Mouse (Mus musculus): ENCODE measurements around the gene Ski. TPM values are rescaled to one million over a fixed set of nuclear protein-coding genes. Genes with fewer than 3 reads are reported as not detected.

The Ski gene
- polyA plus RNA-seq, 1 experiment, result 63.9 TPM

DNA sequence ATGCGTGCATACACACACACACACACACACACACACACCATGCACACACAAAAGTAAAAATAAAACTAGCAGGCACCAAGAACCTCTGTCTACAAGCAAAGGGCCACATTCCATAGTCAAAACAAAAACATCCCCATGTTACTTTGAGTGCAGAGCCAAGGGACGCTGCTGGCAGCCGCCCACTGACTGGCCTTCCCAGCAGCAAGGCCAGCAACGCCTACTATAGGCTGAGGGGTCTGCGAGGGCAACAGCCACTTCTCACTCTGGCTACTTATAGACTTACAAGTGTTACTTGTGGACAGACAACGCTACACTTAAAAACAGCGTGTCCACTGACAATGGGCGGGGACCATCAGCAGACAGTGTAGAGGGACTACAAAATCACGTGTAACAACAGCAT, 7.2 kb downstream of the Ski start:
- Histone ChIP-seq H3K27ac (ENCODE audit: insufficient read depth, low read depth, low read length) (no peak overlapping the region), H3K4me3 (ENCODE audit: insufficient read depth, low read length) (no peak overlapping the region), H3K4me1 (ENCODE audit: control insufficient read depth, insufficient read depth, low read length) (peaks cover 43% of the 10 kb centered on the region)
- TF ChIP-seq POLR2A (IDR thresholded peaks at IDR 0.05; ENCODE audit: borderline replicate concordance, low read depth, low read length), result no peak
- TF ChIP-seq CTCF (IDR thresholded peaks at IDR 0.05; ENCODE audit: low read depth, low read length), result no peak

DNA sequence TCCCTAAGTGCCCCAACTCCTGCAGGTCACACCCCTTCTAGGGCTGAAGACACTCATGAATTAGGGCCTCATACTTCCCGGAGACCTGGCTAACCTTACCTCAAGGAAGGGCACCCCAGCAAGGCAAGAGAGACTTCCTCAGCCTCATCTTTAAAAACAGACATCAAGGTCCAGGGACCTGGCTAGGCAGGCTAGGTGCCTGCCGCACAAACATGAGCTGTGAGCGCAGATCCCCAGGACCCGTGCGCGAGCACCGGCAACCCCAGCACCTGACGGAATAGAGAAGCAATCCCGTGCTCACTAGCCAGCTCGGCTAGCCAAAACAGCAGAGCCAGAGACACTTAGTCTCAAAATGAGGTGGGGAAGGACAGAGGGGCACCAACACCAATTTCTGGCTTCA, 7.6 kb downstream of the Ski start:
- H3K4me1 ChIP-seq (ENCODE audit: control insufficient read depth, insufficient read depth, low read length), result peaks cover 43% of the 10 kb centered on the region
- H3K4me3 ChIP-seq (ENCODE audit: insufficient read depth, low read length), result no peak overlapping the region
- no peak for TF ChIP-seq CTCF (IDR thresholded peaks at IDR 0.05; ENCODE audit: low read depth, low read length)
- TF ChIP-seq POLR2A (IDR thresholded peaks at IDR 0.05; ENCODE audit: borderline replicate concordance, low read depth, low read length), result no peak
- H3K27ac ChIP-seq (ENCODE audit: insufficient read depth, low read depth, low read length), result no peak overlapping the region

DNA sequence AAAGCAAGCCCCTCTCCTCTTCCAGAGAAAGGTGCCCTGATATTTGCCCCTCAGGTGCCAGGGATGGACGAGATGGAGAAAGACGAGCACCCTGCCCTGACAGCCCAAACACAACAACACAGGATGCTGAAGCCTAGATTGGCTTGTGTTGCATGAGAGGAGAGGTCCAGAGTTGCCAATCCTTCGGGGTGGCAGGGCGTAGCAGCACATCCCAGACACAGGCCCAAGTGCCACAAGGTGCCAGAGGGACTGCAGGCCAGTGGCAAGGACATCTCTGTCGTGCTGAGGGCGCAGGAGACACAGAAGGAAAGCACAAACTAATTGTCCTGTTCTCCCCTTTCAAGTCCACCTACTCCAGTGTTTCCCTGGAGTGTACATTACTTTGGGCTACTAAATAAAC, 8.2 kb downstream of the Ski start:
- TF ChIP-seq CTCF (IDR thresholded peaks at IDR 0.05; ENCODE audit: low read depth, low read length) (no peak), POLR2A (IDR thresholded peaks at IDR 0.05; ENCODE audit: borderline replicate concordance, low read depth, low read length) (no peak)
- H3K4me1 ChIP-seq (ENCODE audit: control insufficient read depth, insufficient read depth, low read length), result peaks cover 37% of the 10 kb centered on the region
- no peak overlapping the region for H3K4me3 ChIP-seq (ENCODE audit: insufficient read depth, low read length)
- H3K27ac ChIP-seq (ENCODE audit: insufficient read depth, low read depth, low read length), result no peak overlapping the region

DNA sequence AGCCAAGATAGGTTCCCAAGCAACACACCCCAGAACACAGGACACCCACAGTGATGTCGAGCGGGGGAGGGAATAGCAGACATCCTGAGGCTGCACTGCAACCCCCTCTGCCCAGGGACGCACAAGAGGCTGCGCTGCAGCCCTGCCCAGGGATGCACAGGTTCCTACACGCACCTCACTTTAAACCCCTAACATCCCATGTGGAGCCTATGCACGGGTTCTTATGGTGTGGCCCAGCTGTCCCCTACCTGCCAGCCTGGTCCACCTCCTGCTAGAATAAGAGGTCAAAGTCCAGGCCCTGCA, 8.7 kb downstream of the Ski start:
- Histone ChIP-seq H3K27ac (ENCODE audit: insufficient read depth, low read depth, low read length) (no peak overlapping the region), H3K4me3 (ENCODE audit: insufficient read depth, low read length) (no peak overlapping the region), H3K4me1 (ENCODE audit: control insufficient read depth, insufficient read depth, low read length) (peaks cover 33% of the 10 kb centered on the region)
- TF ChIP-seq POLR2A (IDR thresholded peaks at IDR 0.05; ENCODE audit: borderline replicate concordance, low read depth, low read length) (no peak), CTCF (IDR thresholded peaks at IDR 0.05; ENCODE audit: low read depth, low read length) (no peak)

DNA sequence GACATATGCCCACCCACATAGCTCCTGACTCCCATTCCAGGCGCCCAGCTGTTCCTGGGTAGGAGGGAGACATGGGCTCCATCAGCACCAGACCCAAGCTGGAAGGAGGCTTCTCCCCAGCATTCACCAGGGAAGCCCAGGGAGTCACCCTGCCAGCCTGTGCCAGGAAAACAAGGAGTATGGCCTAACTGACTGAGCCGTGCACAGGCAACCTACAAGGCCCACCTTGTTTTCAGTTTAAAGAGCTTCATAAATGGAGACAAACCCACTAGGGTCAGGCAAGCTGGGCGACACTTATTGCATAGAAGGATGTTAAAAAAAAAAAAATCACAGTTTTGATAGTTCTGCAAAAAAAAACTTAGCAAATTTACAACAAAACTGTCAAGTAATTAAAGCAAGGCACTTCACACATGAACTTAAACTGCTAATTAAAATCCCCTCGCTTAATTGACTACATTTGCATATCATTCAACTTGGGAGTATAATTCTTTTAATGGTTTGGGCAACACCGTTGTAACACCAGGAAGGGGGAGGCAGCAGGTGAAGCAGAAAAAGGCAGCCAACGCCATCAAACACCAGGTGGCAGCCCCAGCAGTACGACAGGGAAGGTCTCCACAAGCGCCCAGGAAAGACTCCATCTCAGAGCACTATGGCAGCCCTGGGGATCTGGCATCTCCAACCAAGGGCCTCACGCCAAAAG, 9.2 kb downstream of the Ski start:
- Histone ChIP-seq H3K4me1 (ENCODE audit: control insufficient read depth, insufficient read depth, low read length) (peaks cover 32% of the 10 kb centered on the region), H3K4me3 (ENCODE audit: insufficient read depth, low read length) (no peak overlapping the region), H3K27ac (ENCODE audit: insufficient read depth, low read depth, low read length) (no peak overlapping the region)
- TF ChIP-seq CTCF (IDR thresholded peaks at IDR 0.05; ENCODE audit: low read depth, low read length) (no peak), POLR2A (IDR thresholded peaks at IDR 0.05; ENCODE audit: borderline replicate concordance, low read depth, low read length) (no peak)

DNA sequence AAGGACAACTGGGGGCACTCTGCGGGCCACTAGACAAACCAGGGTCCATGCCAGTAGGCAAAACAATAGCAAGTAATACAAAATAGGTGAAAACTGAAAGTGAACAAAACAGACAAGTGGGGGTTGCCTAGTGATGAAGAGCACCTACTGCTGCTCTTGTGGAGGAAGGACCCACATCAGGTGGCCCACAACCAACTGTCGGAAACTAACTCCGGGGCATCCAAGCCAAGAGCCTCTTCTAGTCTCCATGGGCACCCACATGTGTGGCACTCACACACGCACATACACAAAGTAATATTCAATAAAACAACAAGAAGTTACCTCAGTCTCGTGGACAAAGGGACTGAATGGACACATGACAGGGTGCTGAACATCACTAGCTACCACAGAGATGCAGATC, 12.9 kb downstream of the Ski start:
- Histone ChIP-seq H3K27ac (ENCODE audit: insufficient read depth, low read depth, low read length) (no peak overlapping the region), H3K4me3 (ENCODE audit: insufficient read depth, low read length) (no peak overlapping the region), H3K4me1 (ENCODE audit: control insufficient read depth, insufficient read depth, low read length) (peaks cover 30% of the 10 kb centered on the region)
- TF ChIP-seq POLR2A (IDR thresholded peaks at IDR 0.05; ENCODE audit: borderline replicate concordance, low read depth, low read length) (no peak), CTCF (IDR thresholded peaks at IDR 0.05; ENCODE audit: low read depth, low read length) (no peak)

DNA sequence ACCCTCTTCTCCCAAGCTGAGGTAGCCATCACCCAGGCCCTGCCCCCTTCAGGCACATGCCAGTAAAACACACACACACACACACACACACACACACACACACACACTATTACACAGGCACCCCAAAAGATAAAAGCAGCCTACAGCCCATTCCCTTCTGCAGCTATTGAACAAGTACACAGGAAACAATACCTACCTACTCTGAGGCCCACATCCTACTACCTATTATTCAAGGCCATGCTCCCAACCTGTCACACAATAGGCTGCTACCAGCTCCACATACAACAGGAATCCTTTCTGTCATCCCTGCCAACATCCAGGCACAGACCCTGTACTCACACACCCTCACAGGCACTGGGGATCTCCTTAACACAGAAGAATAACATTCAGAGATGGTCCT, 13.3 kb downstream of the Ski start:
- H3K4me1 ChIP-seq (ENCODE audit: control insufficient read depth, insufficient read depth, low read length), result peaks cover 30% of the 10 kb centered on the region
- TF ChIP-seq POLR2A (IDR thresholded peaks at IDR 0.05; ENCODE audit: borderline replicate concordance, low read depth, low read length) (no peak), CTCF (IDR thresholded peaks at IDR 0.05; ENCODE audit: low read depth, low read length) (no peak)
- no peak overlapping the region for H3K27ac ChIP-seq (ENCODE audit: insufficient read depth, low read depth, low read length)
- no peak overlapping the region for H3K4me3 ChIP-seq (ENCODE audit: insufficient read depth, low read length)

DNA sequence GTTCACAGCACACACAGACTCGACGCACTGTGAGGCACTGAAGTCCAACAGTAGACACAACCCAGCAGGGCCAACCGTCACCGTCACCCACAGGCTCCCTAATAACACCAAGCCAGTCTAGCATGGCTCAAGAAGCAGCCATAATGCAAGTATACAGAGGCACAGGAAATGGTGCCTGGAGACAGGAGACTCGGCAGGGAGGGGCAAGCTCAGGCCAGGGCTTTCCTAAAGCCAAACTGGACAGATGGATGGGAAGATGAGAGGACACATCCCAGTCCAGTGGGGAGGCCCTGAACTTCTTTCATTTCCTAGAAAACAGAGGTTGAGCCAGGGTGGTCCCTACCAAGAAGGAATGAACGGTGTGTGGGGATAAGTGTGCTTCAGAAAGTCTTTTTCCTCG, 13.8 kb downstream of the Ski start:
- no peak for TF ChIP-seq CTCF (IDR thresholded peaks at IDR 0.05; ENCODE audit: low read depth, low read length)
- no peak for TF ChIP-seq POLR2A (IDR thresholded peaks at IDR 0.05; ENCODE audit: borderline replicate concordance, low read depth, low read length)
- peaks cover 30% of the 10 kb centered on the region for H3K4me1 ChIP-seq (ENCODE audit: control insufficient read depth, insufficient read depth, low read length)
- no peak overlapping the region for H3K4me3 ChIP-seq (ENCODE audit: insufficient read depth, low read length)
- no peak overlapping the region for H3K27ac ChIP-seq (ENCODE audit: insufficient read depth, low read depth, low read length)

DNA sequence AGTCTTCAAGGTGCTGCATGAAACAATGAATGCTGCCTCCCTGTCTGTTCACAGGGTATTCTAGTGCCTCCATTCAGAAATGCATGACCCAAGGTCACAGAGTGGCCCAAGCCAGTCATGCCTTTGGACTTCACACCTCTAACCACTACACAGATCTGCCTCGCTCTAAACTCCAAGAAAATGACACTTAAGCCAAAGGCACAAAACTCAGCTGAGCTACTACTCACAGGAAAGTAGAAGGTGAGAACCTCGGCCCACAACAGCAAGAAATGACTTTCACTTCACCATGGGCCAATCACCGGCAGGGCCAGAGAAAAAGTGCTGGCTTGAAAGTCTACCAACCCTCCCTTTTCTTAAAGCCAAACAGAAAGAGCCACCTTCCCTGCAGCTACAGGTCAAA, 14.6 kb downstream of the Ski start:
- H3K27ac ChIP-seq (ENCODE audit: insufficient read depth, low read depth, low read length), result no peak overlapping the region
- H3K4me3 ChIP-seq (ENCODE audit: insufficient read depth, low read length), result no peak overlapping the region
- H3K4me1 ChIP-seq (ENCODE audit: control insufficient read depth, insufficient read depth, low read length), result peaks cover 30% of the 10 kb centered on the region

DNA sequence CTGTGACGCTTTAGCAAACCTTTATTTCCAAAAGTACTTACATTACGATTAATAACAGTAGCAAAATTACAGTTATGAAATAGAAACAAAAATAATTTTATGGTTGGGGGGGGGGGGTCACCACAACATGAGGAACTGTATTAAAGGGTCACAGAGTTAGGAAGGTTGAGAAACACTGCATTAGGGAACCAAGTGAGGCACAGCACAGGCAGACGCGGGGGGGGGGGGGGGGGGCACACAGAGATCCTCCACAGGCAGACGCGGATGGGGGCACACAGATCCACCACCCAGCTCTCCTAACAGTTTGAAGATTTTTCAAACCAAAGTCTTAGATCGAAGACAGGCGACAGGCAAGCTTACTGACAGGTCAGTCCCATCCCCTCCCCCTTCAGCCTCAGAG, 15.9 kb downstream of the Ski start:
- Histone ChIP-seq H3K4me1 (ENCODE audit: control insufficient read depth, insufficient read depth, low read length) (peaks cover 42% of the 10 kb centered on the region), H3K27ac (ENCODE audit: insufficient read depth, low read depth, low read length) (no peak overlapping the region), H3K4me3 (ENCODE audit: insufficient read depth, low read length) (no peak overlapping the region)
- TF ChIP-seq POLR2A (IDR thresholded peaks at IDR 0.05; ENCODE audit: borderline replicate concordance, low read depth, low read length) (no peak), CTCF (IDR thresholded peaks at IDR 0.05; ENCODE audit: low read depth, low read length) (no peak)

More for the DNA sequence above, 14.6 kb downstream of the Ski start:
- TF ChIP-seq CTCF (IDR thresholded peaks at IDR 0.05; ENCODE audit: low read depth, low read length) (no peak), POLR2A (IDR thresholded peaks at IDR 0.05; ENCODE audit: borderline replicate concordance, low read depth, low read length) (no peak)

DNA sequence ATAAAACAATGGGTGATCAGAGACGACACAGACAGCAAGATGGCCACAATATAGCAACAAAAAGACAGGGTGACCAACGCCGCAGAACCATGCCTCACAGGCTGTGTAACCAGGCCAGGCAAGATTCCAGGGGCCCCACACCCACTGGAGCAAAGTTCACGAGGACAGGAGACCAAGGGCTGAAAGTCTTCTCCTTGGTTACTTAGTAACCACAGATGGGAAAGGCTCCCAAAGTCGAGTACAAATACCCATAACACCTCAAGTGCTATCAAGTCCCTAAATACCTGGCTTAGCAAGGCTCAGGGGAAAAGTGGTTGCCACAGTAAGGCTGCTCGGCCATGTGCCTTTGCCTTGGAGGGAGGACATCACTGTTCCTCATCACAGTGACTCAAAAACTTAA, 16.5 kb downstream of the Ski start:
- no peak for TF ChIP-seq POLR2A (IDR thresholded peaks at IDR 0.05; ENCODE audit: borderline replicate concordance, low read depth, low read length)
- TF ChIP-seq CTCF (IDR thresholded peaks at IDR 0.05; ENCODE audit: low read depth, low read length), result no peak
- Histone ChIP-seq H3K4me3 (ENCODE audit: insufficient read depth, low read length) (no peak overlapping the region), H3K27ac (ENCODE audit: insufficient read depth, low read depth, low read length) (no peak overlapping the region), H3K4me1 (ENCODE audit: control insufficient read depth, insufficient read depth, low read length) (peaks cover 48% of the 10 kb centered on the region)

Data from bone marrow macrophage, adult 2 months (primary cell).